Mouse (Mus musculus) testis, adult 2 months (tissue): Measurements from ENCODE around the gene Chrm3. TPM values are rescaled to one million over a fixed set of nuclear protein-coding genes. Genes with fewer than 3 reads are reported as not detected.

Experiments used
- H3K27ac ChIP-seq: fragments of 200-500 bp; 2 replicates; pipeline ENCODE4 v1.5.1; 2012; ENCODE audit warnings: low read depth, low read length; ENCODE audit not compliant: control insufficient read depth, insufficient read depth
- H3K27me3 ChIP-seq: fragments of 200-500 bp; 2 replicates; pipeline ENCODE4 v1.6.1; 2012; ENCODE audit warnings: mild to moderate bottlenecking, low read length, moderate library complexity; ENCODE audit not compliant: control insufficient read depth, insufficient read depth
- H3K36me3 ChIP-seq: fragments of 200-500 bp; 2 replicates; pipeline ENCODE4 v1.6.1; 2012; ENCODE audit warnings: mild to moderate bottlenecking, low read length; ENCODE audit not compliant: control insufficient read depth, insufficient read depth
- H3K4me1 ChIP-seq: fragments of 200-500 bp; 2 replicates; pipeline ENCODE4 v1.6.1; 2012; ENCODE audit warnings: low read length; ENCODE audit not compliant: control insufficient read depth, insufficient read depth
- H3K4me3 ChIP-seq: fragments of 200-500 bp; 2 replicates; pipeline ENCODE4 v1.5.1; 2012; ENCODE audit warnings: low read depth, mild to moderate bottlenecking, low read length, moderate library complexity, mixed read lengths; ENCODE audit not compliant: control insufficient read depth
- CTCF ChIP-seq: fragments of 200-500 bp; IDR thresholded peaks from 2 replicates; pipeline ENCODE4 v1.5.1; 2012; ENCODE audit warnings: low read depth, mild to moderate bottlenecking, inconsistent platforms, low read length, moderate library complexity; ENCODE audit not compliant: control insufficient read depth, insufficient read depth, insufficient replicate concordance
- POLR2A ChIP-seq: fragments of 200-500 bp; IDR thresholded peaks from 2 replicates; pipeline ENCODE4 v1.6.1; 2012; ENCODE audit warnings: low read depth, mild to moderate bottlenecking, inconsistent platforms, low read length, moderate library complexity; ENCODE audit not compliant: control insufficient read depth
- polyA plus RNA-seq: library from polyadenylated mRNA; depleted of rRNA; stranded (reverse); fragments of >200 nt; gene quantifications from 2 replicates; pipeline ENCODE4 v1.2.3, GENCODE M21; 2012

Gene Chrm3
- polyA plus RNA-seq, 1 experiment, result 0.02 TPM

DNA sequence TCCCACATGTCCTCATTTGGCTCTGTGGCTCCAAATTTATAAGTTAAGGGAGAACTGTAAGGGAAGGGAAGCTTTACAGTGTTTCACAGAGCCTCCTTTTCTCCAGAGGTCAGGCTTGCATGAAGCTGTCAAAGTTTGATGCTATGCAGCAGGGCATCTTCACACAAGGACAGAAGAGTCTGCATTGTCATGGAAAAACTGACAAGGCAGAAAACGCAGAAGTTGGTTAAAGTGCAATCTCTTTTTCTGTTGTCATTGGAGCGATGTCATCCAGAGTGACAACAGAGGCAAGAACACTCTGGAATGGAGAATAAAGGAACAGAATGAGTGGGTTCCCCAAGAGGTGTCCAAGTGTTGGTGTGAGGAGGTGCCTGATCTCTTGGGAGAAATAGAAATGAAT lies 377.4 kb downstream of the Chrm3 start:
- Histone ChIP-seq H3K4me1 (no peaks in the 10 kb centered on the region), H3K4me3 (no peak overlapping the region), H3K36me3 (no peaks in the 10 kb centered on the region), H3K27ac (no peak overlapping the region), H3K27me3 (no peaks in the 10 kb centered on the region)
- TF ChIP-seq POLR2A (no peak), CTCF (no peak)

DNA sequence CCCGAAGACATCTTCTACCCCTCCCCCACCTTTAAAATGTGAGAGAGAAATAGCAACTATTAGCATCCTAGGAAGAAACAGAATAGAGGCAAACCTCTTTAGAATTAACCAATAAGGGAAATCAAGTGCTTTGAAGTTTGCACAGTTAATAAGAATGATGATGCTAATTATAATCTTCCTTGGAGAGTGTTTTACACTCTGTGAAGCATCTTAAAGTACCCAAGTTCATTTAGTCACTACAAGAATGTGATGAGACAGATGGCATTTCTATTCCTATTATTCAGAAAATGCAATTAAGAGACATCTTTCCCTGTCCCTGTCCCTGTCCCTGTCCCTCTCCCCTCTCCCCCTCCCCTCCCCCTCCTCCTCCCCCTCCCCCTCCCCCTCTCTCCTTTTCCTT lies 382.9 kb downstream of the Chrm3 start:
- TF ChIP-seq POLR2A (no peak), CTCF (no peak)
- no peaks in the 10 kb centered on the region for H3K36me3 ChIP-seq

DNA sequence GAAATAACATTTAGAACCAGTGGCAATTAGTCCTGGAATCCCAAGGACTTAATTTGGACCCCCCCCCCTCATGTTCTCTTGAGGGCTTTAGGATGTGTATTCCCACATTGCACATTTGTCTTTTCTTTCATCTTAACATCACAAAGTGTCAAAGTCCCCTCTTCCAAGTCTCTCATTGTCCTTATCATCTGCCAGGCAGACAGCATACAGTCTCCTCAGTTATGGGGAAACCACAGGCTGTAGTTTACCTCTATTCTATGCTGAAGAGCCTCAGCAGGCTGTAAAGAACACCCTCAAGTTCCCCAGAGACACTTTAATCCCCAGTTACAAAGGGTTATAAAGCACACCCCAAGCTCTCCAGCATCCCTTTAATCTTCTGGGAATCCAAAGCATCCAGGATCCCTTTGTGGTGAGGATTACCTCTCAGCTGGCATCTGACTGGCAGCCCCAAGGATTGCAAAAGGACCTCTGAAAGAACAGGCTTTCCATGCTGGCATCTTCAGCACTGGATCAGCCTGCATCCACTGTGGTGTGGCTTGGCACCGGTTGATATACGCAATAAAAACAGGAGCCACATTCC lies 386.8 kb downstream of the Chrm3 start:
- Histone ChIP-seq H3K27ac (no peak overlapping the region), H3K27me3 (no peaks in the 10 kb centered on the region), H3K4me3 (no peak overlapping the region), H3K36me3 (no peaks in the 10 kb centered on the region), H3K4me1 (no peaks in the 10 kb centered on the region)
- TF ChIP-seq POLR2A (no peak), CTCF (no peak)

More for the DNA sequence above, 382.9 kb downstream of the Chrm3 start:
- Histone ChIP-seq H3K27me3 (no peaks in the 10 kb centered on the region), H3K4me3 (no peak overlapping the region), H3K27ac (no peak overlapping the region), H3K4me1 (no peaks in the 10 kb centered on the region)

DNA sequence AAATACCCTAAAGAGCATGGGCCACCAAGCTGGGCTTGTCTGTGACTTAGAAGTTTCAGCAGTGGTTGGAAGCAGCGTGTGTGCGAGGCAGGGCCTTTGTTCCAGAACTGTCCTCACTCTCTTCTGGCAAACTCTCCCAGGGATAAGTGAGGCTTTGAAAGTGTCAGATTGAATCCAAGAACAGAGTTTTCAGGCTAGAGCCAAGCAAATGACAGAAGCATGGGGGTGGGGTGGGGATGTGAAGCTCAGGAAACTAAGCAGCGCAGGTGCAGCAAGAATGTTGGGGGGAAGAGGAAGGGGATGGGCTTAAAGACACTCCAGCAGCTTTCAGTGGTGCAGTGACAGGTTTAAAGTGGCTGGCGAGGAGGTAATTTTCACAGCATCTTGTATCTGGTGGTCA lies 388.8 kb downstream of the Chrm3 start:
- Histone ChIP-seq H3K4me1 (no peaks in the 10 kb centered on the region), H3K27ac (no peak overlapping the region), H3K27me3 (no peaks in the 10 kb centered on the region), H3K4me3 (no peak overlapping the region), H3K36me3 (no peaks in the 10 kb centered on the region)
- no peak for TF ChIP-seq CTCF

DNA sequence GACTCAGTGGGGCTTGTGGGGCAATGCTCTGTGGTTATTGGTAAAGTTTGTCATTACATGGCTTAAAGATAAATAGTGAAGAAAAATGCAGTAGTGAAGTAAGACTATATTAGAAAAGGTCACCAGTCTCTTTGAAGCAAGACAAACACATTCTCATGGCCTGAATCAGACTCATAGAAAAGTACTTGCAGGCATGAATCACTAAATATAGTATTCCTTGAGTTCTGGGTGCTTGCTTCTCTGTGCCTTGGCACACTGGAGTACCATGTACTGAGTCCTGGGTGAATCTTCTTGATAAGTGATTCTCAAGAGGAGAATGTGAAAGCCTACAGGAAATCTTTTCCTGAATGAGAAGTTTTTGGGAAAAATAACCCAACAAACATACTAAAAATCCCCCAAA lies 408.0 kb downstream of the Chrm3 start:
- TF ChIP-seq POLR2A, result no peak
- TF ChIP-seq CTCF, result no peak
- Histone ChIP-seq H3K27me3 (no peaks in the 10 kb centered on the region), H3K4me1 (no peaks in the 10 kb centered on the region), H3K36me3 (no peaks in the 10 kb centered on the region), H3K4me3 (no peak overlapping the region), H3K27ac (no peak overlapping the region)

DNA sequence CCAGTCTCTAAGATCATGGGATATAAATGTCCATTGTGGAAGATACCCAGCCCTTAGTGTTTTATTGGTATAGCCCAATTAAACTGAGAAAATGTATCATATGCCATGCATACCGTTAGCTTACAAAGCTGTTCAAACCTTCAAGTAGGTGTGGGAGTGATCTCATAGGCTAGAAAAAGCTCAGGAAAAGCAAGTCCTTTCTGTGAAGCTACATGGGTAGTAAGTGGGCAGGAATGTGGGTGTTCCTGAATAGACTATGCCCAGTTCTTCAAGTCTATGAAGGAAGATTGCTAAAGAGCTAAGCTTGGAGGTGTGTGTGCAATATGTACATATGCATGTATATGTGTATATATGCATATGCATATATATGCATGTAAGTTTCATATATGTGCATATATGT lies 409.3 kb downstream of the Chrm3 start:
- TF ChIP-seq POLR2A (no peak), CTCF (no peak)
- Histone ChIP-seq H3K4me3 (no peak overlapping the region), H3K36me3 (no peaks in the 10 kb centered on the region)

DNA sequence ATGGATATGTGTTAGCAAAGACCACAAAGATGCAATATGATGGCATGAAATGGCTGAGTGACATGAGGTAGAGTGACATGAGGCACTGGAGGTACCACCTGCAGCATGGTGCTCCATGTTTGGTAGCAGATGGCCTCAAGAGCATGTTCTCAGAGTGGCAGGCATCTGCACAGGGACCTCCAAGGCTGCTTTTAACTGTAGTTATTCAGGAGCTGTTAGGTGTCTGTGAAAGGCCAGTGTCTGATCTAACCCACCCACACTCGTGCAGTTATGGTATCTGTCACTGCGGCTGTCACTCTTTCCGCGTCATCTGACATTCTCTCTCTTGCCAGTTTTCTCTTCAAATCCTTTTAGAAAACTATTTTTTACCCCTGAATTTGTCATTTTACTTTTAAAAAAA lies 411.6 kb downstream of the Chrm3 start:
- H3K4me3 ChIP-seq, result no peak overlapping the region
- no peak overlapping the region for H3K27ac ChIP-seq
- H3K36me3 ChIP-seq, result no peaks in the 10 kb centered on the region
- TF ChIP-seq POLR2A (no peak), CTCF (no peak)
- no peaks in the 10 kb centered on the region for H3K4me1 ChIP-seq
- no peaks in the 10 kb centered on the region for H3K27me3 ChIP-seq

More for the DNA sequence above, 409.3 kb downstream of the Chrm3 start:
- H3K27ac ChIP-seq, result no peak overlapping the region
- no peaks in the 10 kb centered on the region for H3K27me3 ChIP-seq
- no peaks in the 10 kb centered on the region for H3K4me1 ChIP-seq

DNA sequence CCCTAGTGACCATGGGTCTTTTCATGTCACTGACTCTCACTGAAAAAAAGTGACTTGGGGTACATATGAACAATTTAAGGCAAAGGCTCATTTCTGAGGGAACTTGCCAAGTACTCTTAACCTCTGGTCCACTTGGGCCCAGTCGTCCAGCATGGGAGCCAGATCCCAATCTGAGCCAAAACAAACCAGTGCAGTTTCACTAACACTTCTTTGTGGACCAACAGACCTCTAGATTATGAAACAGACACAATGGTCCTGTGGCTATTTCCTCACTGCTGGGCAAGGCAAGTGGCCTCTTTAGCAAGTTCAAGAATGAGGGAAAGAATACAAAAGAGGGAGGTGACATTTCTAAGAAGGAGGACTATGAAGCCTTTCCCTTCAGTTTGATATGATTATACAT lies 420.5 kb downstream of the Chrm3 start:
- H3K36me3 ChIP-seq, result no peaks in the 10 kb centered on the region
- no peak overlapping the region for H3K27ac ChIP-seq
- no peak overlapping the region for H3K4me3 ChIP-seq
- no peaks in the 10 kb centered on the region for H3K4me1 ChIP-seq
- TF ChIP-seq POLR2A (no peak), CTCF (no peak)
- H3K27me3 ChIP-seq, result no peaks in the 10 kb centered on the region
